Mouse (Mus musculus): Measurements from ENCODE around the gene Hivep2.

Gene Hivep2

DNA sequence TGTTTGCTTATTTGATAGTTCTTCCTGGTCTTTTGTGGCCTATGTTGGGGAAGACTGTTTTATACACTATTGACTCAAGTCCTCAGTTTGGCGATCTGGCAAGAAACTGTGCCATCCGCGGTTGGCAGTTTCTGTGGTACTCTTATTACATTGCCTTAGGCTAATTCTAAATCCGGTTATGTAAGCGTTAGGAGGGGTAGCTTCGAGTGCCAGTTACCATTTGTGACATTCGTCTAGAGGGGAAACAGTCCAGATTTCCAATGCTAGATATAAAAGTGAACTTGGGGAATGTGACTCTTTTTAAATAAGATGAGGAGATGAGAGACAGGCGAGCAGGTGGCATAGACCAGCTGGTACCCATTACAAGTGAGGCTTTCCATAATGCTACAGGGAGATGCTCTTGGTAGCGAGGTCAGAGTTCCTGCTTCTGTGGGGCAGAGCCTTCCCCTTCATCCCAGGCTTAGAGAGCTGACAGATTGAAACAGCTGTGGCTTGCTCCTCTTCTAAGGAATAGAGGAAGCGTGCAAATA is 83.1 kb downstream of the Hivep2 start:
- DNase-seq (ENCODE audit: low read depth), result no peak

DNA sequence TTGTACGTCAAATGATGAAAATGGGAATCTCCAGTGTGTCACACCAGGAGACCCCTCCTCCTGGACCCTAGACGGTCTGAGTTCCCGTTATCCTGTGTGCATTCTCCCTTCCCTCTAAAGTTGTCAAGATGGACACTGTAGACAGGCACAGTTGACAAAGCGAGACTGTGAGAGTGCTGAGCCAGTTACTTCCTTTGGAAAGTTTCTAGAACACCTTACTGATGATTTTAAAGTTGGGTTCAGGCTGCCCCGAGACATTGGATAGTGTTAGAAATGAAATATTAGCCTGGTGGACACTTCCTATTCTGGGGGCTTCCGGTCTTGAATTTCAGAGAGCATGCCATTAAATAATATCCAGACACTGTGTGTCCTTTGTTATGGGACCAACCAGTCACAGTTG is 83.8 kb downstream of the Hivep2 start:
- DNase-seq (ENCODE audit: low read depth), result no peak

DNA sequence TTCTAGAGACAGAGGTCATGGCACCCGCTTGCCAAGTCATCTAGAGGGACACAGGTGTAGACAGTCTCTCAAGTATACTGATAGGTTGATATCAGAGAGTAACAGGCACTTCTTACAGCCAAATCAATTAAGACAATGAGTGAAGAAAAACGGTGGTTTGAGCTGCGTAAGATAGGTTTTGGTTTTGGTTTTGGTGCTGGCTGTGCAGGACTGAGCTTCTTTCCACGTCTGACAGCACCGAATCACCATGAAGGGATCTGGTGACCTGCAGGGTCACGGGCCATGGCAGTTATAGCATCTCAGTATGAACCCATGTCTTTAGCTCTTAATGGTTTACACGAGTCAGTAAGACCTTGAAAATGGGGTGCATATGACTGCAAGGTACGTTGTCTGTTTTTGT is 84.7 kb downstream of the Hivep2 start:
- DNase-seq (ENCODE audit: low read depth), result no peak

GRCm38 (mm10) chr10:14052109-14052689 is 86.3 kb downstream of the Hivep2 start:
- DNase-seq (ENCODE audit: low read depth), result no peak

- no peak for DNase-seq (ENCODE audit: low read depth)
Measured at GRCm38 (mm10) chr10:14054860-14055259, 89.0 kb downstream of the Hivep2 start.

DNA sequence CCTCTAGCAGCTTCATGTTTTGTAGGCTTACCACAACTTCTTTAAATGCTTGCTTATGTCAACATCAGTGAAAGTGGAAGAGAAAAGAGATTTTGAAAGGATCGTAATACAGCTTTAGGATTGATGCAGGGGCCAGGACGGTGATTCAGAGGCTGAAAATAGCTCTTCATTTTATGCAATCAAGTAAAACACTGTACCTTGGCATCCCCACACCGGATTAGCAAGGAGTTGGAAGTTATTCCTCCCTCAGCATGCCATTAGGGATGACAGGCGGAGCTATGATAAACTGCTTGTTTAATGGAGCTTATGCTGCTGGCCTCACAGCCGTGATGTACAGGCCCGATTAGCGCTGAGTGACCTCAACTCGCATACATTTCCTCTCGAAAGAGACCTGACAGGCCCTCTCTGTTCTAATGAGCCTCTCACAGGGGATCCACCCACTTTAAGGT is 89.7 kb downstream of the Hivep2 start:
- peak; percentile 50 for DNase-seq (ENCODE audit: low read depth)

DNA sequence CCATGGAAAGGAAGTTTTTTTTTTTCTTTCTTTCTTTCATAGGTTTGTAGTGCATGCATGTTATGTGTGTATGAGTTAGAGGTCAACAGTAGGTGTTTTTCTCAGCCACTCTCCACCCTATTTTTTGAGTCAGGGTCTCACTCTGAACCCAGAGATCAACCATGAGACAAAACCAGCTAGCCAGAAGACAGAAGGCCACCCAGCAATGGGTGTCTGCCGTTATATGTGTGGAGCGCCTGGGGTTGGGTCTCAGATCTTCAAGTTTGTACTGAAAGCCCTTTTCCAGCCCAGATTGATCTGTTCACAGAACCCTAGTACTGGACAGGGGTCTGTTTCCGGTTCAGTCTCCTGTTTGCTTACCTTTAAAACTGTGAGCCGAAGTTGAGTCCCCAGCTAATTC is 90.2 kb downstream of the Hivep2 start:
- no peak for DNase-seq (ENCODE audit: low read depth)

- no peak for DNase-seq (ENCODE audit: low read depth)
Measured at GRCm38 (mm10) chr10:14056584-14057451, 90.9 kb downstream of the Hivep2 start.

- DNase-seq (ENCODE audit: low read depth), result no peak
Measured at GRCm38 (mm10) chr10:14057841-14058605, 92.1 kb downstream of the Hivep2 start.

GRCm38 (mm10) chr10:14058742-14059141 is 92.9 kb downstream of the Hivep2 start:
- no peak for DNase-seq (ENCODE audit: low read depth)

GRCm38 (mm10) chr10:14059581-14059980 is 93.7 kb downstream of the Hivep2 start:
- DNase-seq (ENCODE audit: low read depth), result no peak

DNA sequence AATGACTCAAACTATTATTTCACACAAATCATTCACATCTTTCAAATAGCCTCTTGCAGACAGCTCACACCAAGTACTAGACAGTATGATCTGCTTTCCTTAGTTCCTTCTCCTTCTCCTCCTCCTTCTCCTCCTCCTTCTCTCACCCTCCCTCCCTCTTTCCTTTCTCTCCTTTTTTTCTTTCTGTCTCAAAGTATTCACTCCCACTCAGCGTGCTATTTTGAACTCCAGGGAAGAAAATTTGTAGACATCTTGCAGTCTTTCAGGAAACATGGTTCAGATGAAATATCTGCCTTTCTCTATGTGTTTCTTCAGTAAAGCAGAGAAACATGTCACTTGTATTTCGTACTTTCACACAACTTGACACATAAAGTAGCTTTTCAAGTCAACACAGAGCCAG is 94.4 kb downstream of the Hivep2 start:
- no peak for DNase-seq (ENCODE audit: low read depth)

DNA sequence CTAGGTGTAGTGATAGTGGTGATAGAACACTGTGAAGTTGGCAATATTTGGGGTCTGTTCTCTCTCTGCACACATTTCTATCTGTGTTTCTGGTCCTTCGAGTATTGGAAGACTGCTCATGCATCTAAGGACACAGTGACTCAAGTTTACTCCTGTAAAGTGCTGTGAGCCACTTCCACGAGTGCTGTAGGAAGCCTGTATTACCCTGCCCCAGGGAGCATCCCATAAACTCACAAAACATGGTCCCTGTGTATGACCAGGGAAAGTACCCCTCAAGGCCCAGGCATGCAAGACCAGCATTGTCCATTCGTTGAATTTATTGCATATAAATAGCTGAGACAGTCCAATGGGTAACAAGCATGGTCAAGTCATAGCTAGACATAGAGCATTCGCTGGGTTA is 97.4 kb downstream of the Hivep2 start:
- no peak for DNase-seq (ENCODE audit: low read depth)

DNA sequence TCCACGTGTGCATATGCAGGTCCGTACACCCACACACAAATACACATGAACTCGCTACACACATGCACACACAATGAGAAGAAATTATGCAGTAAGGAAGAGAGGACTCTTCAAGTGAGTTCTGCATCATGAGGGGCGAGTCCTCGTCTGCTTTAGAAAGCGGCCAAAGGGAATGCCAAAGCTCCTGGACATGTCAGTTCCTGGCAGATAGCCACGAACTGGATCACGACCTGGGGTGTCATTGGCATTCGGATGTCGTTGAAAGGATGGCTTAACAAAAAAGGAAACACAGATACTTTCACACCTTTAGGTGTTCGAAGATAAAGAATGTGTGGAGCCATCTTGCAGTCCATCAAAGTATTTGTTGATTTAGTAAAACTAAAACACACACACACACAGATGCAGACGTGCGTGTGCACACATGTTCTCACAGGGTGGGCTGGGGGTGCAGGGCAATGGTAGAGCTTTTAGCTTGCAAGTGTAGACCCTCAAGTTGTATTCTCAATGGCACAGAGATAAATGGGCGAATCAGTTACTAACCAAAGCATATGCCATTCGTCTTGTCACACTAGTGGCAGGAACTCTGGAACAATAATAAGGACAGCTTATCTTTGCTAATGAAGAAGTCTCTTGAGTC is 99.0 kb downstream of the Hivep2 start:
- DNase-seq (ENCODE audit: low read depth), result no peak

- no peak for DNase-seq (ENCODE audit: low read depth)
Measured at GRCm38 (mm10) chr10:14067802-14068201, 101.9 kb downstream of the Hivep2 start.

DNA sequence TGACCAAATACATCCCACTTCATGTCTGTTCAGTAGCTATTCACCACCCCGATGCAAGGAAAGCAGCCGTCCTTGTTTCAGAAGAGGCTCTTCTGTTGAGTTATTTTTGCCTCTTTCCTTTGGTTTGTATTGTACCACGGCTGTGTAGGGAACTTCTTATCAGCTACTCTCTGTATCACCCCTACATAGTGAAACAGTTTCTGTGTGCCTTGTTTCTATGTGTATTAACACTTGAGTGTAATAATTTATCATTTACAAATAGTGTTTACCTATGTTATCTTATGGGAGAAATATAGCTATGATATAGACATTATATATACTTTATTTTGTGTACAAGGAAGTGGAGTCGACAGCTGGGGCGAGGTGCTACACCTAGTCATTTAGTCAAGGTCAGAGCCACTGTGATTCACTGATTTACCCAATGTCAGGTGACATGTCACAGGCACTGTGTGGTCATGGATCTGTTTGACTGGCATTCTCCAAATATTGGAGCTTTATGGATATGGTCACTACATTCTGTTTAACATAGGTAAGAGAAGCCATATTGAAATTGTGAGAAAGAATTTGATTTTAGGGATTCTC is 104.7 kb downstream of the Hivep2 start:
- DNase-seq (ENCODE audit: low read depth), result no peak

GRCm38 (mm10) chr10:14072504-14072903 is 106.6 kb downstream of the Hivep2 start:
- DNase-seq (ENCODE audit: low read depth), result no peak

DNA sequence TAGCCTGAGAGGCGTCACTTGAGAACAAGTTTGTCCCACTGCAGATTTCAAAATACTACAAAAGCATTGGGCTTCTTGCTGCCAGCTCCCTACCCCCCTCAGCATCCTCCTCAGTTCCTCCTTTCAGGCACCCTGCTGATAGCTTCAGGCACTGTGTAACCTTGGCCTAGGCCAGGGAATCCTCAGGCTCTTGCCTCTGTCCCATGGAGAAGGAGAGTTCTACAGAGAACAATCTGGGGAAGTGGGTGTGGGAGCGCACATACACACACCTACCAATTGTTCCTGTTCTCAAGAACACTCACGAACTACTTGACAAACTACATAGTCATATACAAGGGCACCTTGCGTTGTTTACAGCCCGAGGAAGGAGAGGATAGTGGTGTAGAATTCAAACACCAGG is 109.9 kb downstream of the Hivep2 start:
- no peak for DNase-seq (ENCODE audit: low read depth)

GRCm38 (mm10) chr10:14076880-14077279 is 111.0 kb downstream of the Hivep2 start:
- no peak for DNase-seq (ENCODE audit: low read depth)

DNA sequence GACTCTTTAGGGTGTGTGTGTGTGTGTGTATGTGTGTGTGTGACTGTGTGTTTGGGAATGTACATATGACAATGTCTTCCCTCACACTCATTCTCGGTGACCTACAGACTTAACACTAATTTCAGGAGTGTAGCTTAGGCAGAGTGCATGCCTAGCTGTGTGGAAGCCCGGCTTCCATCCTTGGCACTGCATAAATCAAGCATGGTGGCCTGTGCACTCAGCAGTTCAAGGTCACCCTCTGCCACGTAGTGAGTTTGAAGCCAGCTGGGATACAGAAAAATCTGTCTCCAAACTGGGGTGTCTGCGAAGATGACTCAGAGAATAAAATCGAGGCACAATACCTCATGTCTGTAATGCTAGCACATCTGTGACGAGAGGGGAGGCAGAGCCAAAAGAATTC is 115.0 kb downstream of the Hivep2 start:
- DNase-seq (ENCODE audit: low read depth), result no peak

DNA sequence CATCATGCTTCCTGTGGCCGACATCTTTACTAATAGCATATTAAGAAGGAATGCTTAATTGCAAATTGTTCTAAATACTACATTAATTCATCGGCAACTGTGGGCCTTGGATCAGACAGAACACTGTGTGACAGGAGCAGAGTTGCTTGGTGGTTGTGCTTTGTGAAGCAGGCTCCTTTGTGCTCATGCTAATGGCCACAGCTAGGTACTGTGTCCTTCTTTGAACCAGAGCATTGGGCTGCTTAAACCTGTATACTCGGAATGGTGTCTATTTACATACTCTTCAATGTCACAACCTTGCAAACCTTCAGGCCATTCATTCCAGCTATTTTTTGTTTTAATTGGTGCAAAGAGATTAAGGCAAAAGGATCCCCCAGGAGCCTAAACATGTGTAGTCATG is 115.9 kb downstream of the Hivep2 start:
- DNase-seq (ENCODE audit: low read depth), result no peak

- no peak for DNase-seq (ENCODE audit: low read depth)
Measured at GRCm38 (mm10) chr10:14082275-14082674, 116.4 kb downstream of the Hivep2 start.

All from fibroblast of lung, adult 2 months (primary cell).